Mouse (Mus musculus) hindbrain, postnatal 0 days (tissue): ENCODE measurements at regions not wholly inside any gene's neighbourhood (a gene's known extent, or its start where the extent isn't known, plus 50 kb on each side); places are given as distances from the start of the nearest gene placed in this dataset.

Source experiments
- ATAC-seq: fragments of 200-750 bp; cut with Nextera tagmentation; 2 replicates; pipeline ENCODE4 v1.8.0; 2017; ENCODE audit warnings: mild to moderate bottlenecking, moderate TSS enrichment, moderate library complexity
- DNase-seq: peaks from one replicate; pipeline ENCODE4 v3.0.0-alpha.2; 2015; ENCODE audit warnings: low spot score
- H3K27ac ChIP-seq: fragments of 300-500 bp; sonication (generic); 2 replicates; pipeline ENCODE4 v1.5.1; 2014; ENCODE audit warnings: mild to moderate bottlenecking
- H3K27me3 ChIP-seq: fragments of 300-500 bp; sonication (generic); 2 replicates; pipeline ENCODE4 v1.6.1; 2014; ENCODE audit warnings: low read length, mixed read lengths; ENCODE audit not compliant: insufficient read depth
- H3K36me3 ChIP-seq: fragments of 300-500 bp; sonication (generic); 2 replicates; pipeline ENCODE4 v1.6.1; 2014; ENCODE audit warnings: low read length, mixed read lengths; ENCODE audit not compliant: insufficient read depth
- H3K4me1 ChIP-seq: fragments of 300-500 bp; sonication (generic); 2 replicates; pipeline ENCODE4 v1.6.1; 2014; ENCODE audit warnings: antibody characterized with exemption, low read length, mixed read lengths; ENCODE audit not compliant: insufficient read depth
- H3K4me2 ChIP-seq: fragments of 300-500 bp; sonication (generic); 2 replicates; pipeline ENCODE4 v1.6.1; 2014; ENCODE audit warnings: low read depth, mild to moderate bottlenecking, low read length, moderate library complexity, mixed read lengths
- H3K4me3 ChIP-seq: fragments of 300-500 bp; sonication (generic); 2 replicates; pipeline ENCODE4 v1.5.1; 2014; ENCODE audit warnings: low read length
- H3K9ac ChIP-seq: fragments of 300-500 bp; sonication (generic); replicated peaks from 2 replicates; pipeline ENCODE4 v1.6.1; 2014; ENCODE audit warnings: mild to moderate bottlenecking, low read length, moderate library complexity, mixed read lengths
- H3K9me3 ChIP-seq: fragments of 300-500 bp; sonication (generic); 2 replicates; pipeline ENCODE4 v1.6.1; 2016; ENCODE audit warnings: low read length, mixed read lengths
- CTCF ChIP-seq: IDR thresholded peaks from 2 replicates; pipeline ENCODE4 v1.5.1; 2016; ENCODE audit warnings: antibody characterized with exemption, control low read depth, low read depth
- WGBS: fragments of 180-500 bp; shearing (Covaris S2); extraction: QIAGEN DNeasy Blood & Tissue Kit; methylation state at CpG from one replicate; pipeline ENCODE4 v1.1.7; 2014; 5-methylcytosine and 5-hydroxymethylcytosine counted together

GRCm38 (mm10) chr3:148635101-148635500 is 355.3 kb downstream of the Adgrl2 start:
- H3K27me3 ChIP-seq, result no peaks in the 10 kb centered on the region
- no peak overlapping the region for H3K4me2 ChIP-seq
- ATAC-seq, result no peak
- H3K27ac ChIP-seq, result no peak overlapping the region
- H3K9ac ChIP-seq, result no peak overlapping the region
- no peak for DNase-seq
- H3K9me3 ChIP-seq, result no peaks in the 10 kb centered on the region
- WGBS, result 75% methylated on average over 4 of the region's 4 CpGs
- H3K4me1 ChIP-seq, result no peaks in the 10 kb centered on the region
- no peak for TF ChIP-seq CTCF
- no peak overlapping the region for H3K4me3 ChIP-seq
- H3K36me3 ChIP-seq, result no peaks in the 10 kb centered on the region

GRCm38 (mm10) chr3:148634352-148634751 is 356.0 kb downstream of the Adgrl2 start:
- H3K27me3 ChIP-seq, result no peaks in the 10 kb centered on the region
- H3K9me3 ChIP-seq, result no peaks in the 10 kb centered on the region
- no peaks in the 10 kb centered on the region for H3K36me3 ChIP-seq
- 59% methylated on average over 3 of the region's 3 CpGs for WGBS
- no peak for TF ChIP-seq CTCF
- H3K4me3 ChIP-seq, result no peak overlapping the region
- no peak overlapping the region for H3K4me2 ChIP-seq
- no peak for DNase-seq
- H3K9ac ChIP-seq, result no peak overlapping the region
- no peak for ATAC-seq
- no peaks in the 10 kb centered on the region for H3K4me1 ChIP-seq
- H3K27ac ChIP-seq, result no peak overlapping the region

GRCm38 (mm10) chr3:148633291-148633690 is 357.1 kb downstream of the Adgrl2 start:
- no peaks in the 10 kb centered on the region for H3K9me3 ChIP-seq
- H3K27ac ChIP-seq, result no peak overlapping the region
- DNase-seq (no peak), ATAC-seq (no peak)
- H3K4me2 ChIP-seq, result no peak overlapping the region
- no peaks in the 10 kb centered on the region for H3K4me1 ChIP-seq
- no peak overlapping the region for H3K4me3 ChIP-seq
- no peak for TF ChIP-seq CTCF
- no peaks in the 10 kb centered on the region for H3K27me3 ChIP-seq
- H3K36me3 ChIP-seq, result no peaks in the 10 kb centered on the region
- H3K9ac ChIP-seq, result no peak overlapping the region
- 96% methylated on average over 6 of the region's 6 CpGs for WGBS

GRCm38 (mm10) chr3:148632449-148632848 is 357.9 kb downstream of the Adgrl2 start:
- Histone ChIP-seq H3K4me2 (no peak overlapping the region), H3K4me3 (no peak overlapping the region), H3K9me3 (no peaks in the 10 kb centered on the region), H3K27ac (no peak overlapping the region), H3K4me1 (no peaks in the 10 kb centered on the region), H3K9ac (no peak overlapping the region), H3K27me3 (no peaks in the 10 kb centered on the region), H3K36me3 (no peaks in the 10 kb centered on the region)
- DNase-seq (no peak), ATAC-seq (no peak)
- WGBS, result 86% methylated on average over 2 of the region's 2 CpGs
- no peak for TF ChIP-seq CTCF

- Histone ChIP-seq H3K9ac (no peak overlapping the region), H3K27me3 (no peaks in the 10 kb centered on the region), H3K4me1 (no peaks in the 10 kb centered on the region), H3K9me3 (no peaks in the 10 kb centered on the region), H3K4me3 (no peak overlapping the region), H3K4me2 (peak overlapping the region; percentile 31), H3K27ac (no peak overlapping the region), H3K36me3 (no peaks in the 10 kb centered on the region)
- peak; percentile 23 for DNase-seq
- ATAC-seq, result no peak
- 46% methylated on average over 18 of the region's 18 CpGs for WGBS
- no peak for TF ChIP-seq CTCF
These were observed 358.8 kb downstream of the Adgrl2 start for GRCm38 (mm10) chr3:148631415-148632192.

- DNase-seq, result no peak
- TF ChIP-seq CTCF, result no peak
- WGBS, result 63% methylated on average over 7 of the region's 7 CpGs
These were observed 359.5 kb downstream of the Adgrl2 start for GRCm38 (mm10) chr3:148630865-148631264.

GRCm38 (mm10) chr3:148614971-148615671 is 375.2 kb downstream of the Adgrl2 start:
- no peak overlapping the region for H3K9ac ChIP-seq
- no peaks in the 10 kb centered on the region for H3K9me3 ChIP-seq
- no peaks in the 10 kb centered on the region for H3K4me1 ChIP-seq
- DNase-seq, result no peak
- H3K36me3 ChIP-seq, result no peaks in the 10 kb centered on the region
- H3K27me3 ChIP-seq, result no peaks in the 10 kb centered on the region
- 68% methylated on average over 9 of the region's 9 CpGs for WGBS
- H3K4me2 ChIP-seq, result no peak overlapping the region
- no peak for TF ChIP-seq CTCF
- no peak overlapping the region for H3K27ac ChIP-seq
- H3K4me3 ChIP-seq, result no peak overlapping the region
- no peak for ATAC-seq

More at GRCm38 (mm10) chr3:148630865-148631264, 359.5 kb downstream of the Adgrl2 start:
- no peak overlapping the region for H3K4me3 ChIP-seq
- no peak overlapping the region for H3K27ac ChIP-seq
- ATAC-seq, result no peak
- no peaks in the 10 kb centered on the region for H3K4me1 ChIP-seq
- H3K4me2 ChIP-seq, result no peak overlapping the region
- H3K9ac ChIP-seq, result no peak overlapping the region
- no peaks in the 10 kb centered on the region for H3K27me3 ChIP-seq
- no peaks in the 10 kb centered on the region for H3K36me3 ChIP-seq
- no peaks in the 10 kb centered on the region for H3K9me3 ChIP-seq
